Mouse (Mus musculus): ENCODE measurements around the gene Tpm3-rs7. TPM values are rescaled to one million over a fixed set of nuclear protein-coding genes. Genes with fewer than 3 reads are reported as not detected.
"Not testable (repeated sequence)": the region's sequence is repeated elsewhere in the genome, so short reads cannot be mapped to it uniquely, and the experiment has no call there.

Gene Tpm3-rs7
- total RNA-seq (2014; rRNA removed) (2.8 and 3.1 TPM in 2 replicates), polyA plus RNA-seq (2015; fragmentation: Nextera tagmentation; extraction: Ambion mirVana) (6.5 and 6.6 TPM in 2 replicates)

DNA sequence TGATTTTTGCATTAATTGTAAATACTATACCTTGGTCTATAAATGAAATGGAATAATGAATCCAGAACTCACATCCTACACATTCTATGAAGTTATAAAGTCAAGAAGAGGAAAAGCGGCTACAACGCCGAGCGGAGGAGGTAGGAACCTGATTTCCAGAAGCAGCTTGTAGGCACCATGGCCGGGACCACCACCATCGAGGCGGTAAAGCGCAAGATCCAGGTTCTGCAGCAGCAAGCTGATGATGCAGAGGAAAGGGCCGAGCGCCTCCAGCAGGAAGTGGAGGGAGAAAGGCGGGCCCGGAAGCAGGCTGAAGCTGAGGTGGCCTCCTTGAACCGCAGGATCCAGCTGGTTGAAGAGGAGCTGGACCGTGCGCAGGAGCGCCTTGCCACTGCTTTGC is at the start of gene Tpm3-rs7:
Gene Tpm3-rs7 (plus strand): TSS at position 110 of the 400 bp plus-strand sequence.
- not testable (repeated sequence) for ATAC-seq; H3K9me3 ChIP-seq (ENCODE audit: low read length); H3K27me3 ChIP-seq (ENCODE audit: insufficient read depth, low read length); H3K9ac ChIP-seq; H3K4me2 ChIP-seq (ENCODE audit: low read depth); DNase-seq; H3K4me1 ChIP-seq (ENCODE audit: insufficient read depth); H3K36me3 ChIP-seq (ENCODE audit: insufficient read depth); H3K4me3 ChIP-seq (ENCODE audit: low read depth, low read length); H3K27ac ChIP-seq (ENCODE audit: low read depth, low read length)
- WGBS = 97% methylated on average over 15 of the region's 16 CpGs

DNA sequence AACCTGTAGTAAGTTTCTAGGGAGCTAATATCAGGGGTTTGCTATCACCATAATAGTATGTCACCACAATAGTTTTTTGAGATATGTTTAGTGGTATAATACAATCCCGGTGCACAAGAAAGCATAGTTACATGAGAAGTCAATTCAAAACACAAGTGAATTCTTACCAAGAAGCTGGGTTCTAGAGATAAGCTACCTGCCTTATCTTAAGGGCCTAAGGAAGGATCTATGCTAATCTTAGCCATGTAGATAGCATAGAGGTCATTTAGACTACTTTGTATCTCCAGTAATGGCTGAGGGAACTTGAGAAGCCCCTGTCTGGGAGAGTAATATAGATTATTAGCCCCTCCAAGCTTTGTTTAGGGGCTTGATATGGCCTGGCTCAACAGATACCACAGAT is 2.6 kb downstream of the Tpm3-rs7 start:
- Histone ChIP-seq H3K4me3 (ENCODE audit: low read depth, low read length) (no peak overlapping the region), H3K27ac (ENCODE audit: low read depth, low read length) (no peak overlapping the region), H3K36me3 (ENCODE audit: insufficient read depth) (no peaks in the 10 kb centered on the region), H3K9ac (no peak overlapping the region), H3K4me1 (ENCODE audit: insufficient read depth) (no peaks in the 10 kb centered on the region), H3K27me3 (ENCODE audit: insufficient read depth, low read length) (no peaks in the 10 kb centered on the region), H3K4me2 (ENCODE audit: low read depth) (no peak overlapping the region), H3K9me3 (ENCODE audit: low read length) (no peaks in the 10 kb centered on the region)
- no peak for ATAC-seq
- no peak for DNase-seq
- TF ChIP-seq CTCF (IDR thresholded peaks at IDR 0.05; ENCODE audit: low read depth) = no peak
- 98% methylated on average over 1 of the region's 1 CpGs for WGBS

DNA sequence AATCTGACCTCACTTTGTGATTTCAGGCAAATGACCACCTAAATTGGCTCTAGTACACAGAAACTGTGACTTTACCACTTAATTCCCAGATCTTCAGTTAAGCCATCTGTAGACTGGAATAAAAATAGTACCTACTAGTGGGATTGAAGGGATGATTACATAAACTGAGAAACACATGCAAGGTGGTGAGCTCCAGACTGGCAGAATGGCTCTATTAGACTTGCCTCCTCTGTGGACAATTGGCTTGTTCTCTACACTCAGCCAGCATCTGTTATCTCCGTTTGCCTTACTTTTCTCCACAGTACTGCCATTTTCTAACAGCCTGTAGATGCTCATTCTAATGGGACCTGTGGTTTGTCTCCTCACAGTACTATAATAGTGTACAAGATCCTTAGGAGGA is 49.0 kb downstream of the Tpm3-rs7 start:
- DNase-seq (no peak), ATAC-seq (no peak)
- H3K9me3 ChIP-seq (ENCODE audit: low read length) = no peaks in the 10 kb centered on the region
- H3K4me2 ChIP-seq (ENCODE audit: low read depth) = no peak overlapping the region
- TF ChIP-seq CTCF (IDR thresholded peaks at IDR 0.05; ENCODE audit: low read depth) = no peak
- H3K36me3 ChIP-seq (ENCODE audit: insufficient read depth) = no peaks in the 10 kb centered on the region
- H3K27ac ChIP-seq (ENCODE audit: low read depth, low read length) = no peak overlapping the region
- H3K9ac ChIP-seq = no peak overlapping the region
- no peak overlapping the region for H3K4me3 ChIP-seq (ENCODE audit: low read depth, low read length)
- 77% methylated on average over 1 of the region's 1 CpGs for WGBS
- H3K4me1 ChIP-seq (ENCODE audit: insufficient read depth) = no peaks in the 10 kb centered on the region
- H3K27me3 ChIP-seq (ENCODE audit: insufficient read depth, low read length) = no peaks in the 10 kb centered on the region
